Mouse (Mus musculus) kidney, postnatal 4 days (tissue): ENCODE measurements around the gene Cyp39a1.

ENCODE experiments used
- DNase-seq, 2 experiments: peaks; one replicate each; pipeline ENCODE4 v3.0.0; 2021; ENCODE audit warnings: mixed read lengths in 2 of 2

Gene Cyp39a1

GRCm38 (mm10) chr17:43667290-43667843, at the start of gene Cyp39a1:
TSS of gene Cyp39a1 (plus strand) at chr17:43667425.
- DNase-seq, result no peak

GRCm38 (mm10) chr17:43619156-43619555, 48.1 kb upstream of the Cyp39a1 start:
- DNase-seq, result no peak

- DNase-seq, result no peak
These were observed 45.1 kb upstream of the Cyp39a1 start for GRCm38 (mm10) chr17:43622076-43622475.

- DNase-seq, result no peak
These were observed 39.0 kb upstream of the Cyp39a1 start for GRCm38 (mm10) chr17:43628246-43628645.

- DNase-seq, result no peak
These were observed 38.2 kb upstream of the Cyp39a1 start for GRCm38 (mm10) chr17:43629026-43629495.

- peak; percentile 34 to 57 for DNase-seq
These were observed 37.5 kb upstream of the Cyp39a1 start, which contains the start of gene Tdrd6 for GRCm38 (mm10) chr17:43629496-43630426. TSS of gene Tdrd6 (minus strand) at chr17:43630299.

- DNase-seq, result no peak
These were observed 36.8 kb upstream of the Cyp39a1 start for GRCm38 (mm10) chr17:43630427-43630760.

- no peak for DNase-seq
These were observed 30.1 kb upstream of the Cyp39a1 start for GRCm38 (mm10) chr17:43637146-43637545.

- DNase-seq, result no peak
These were observed 26.4 kb upstream of the Cyp39a1 start for GRCm38 (mm10) chr17:43640825-43641224.

- DNase-seq, result no peak
These were observed 24.0 kb upstream of the Cyp39a1 start for GRCm38 (mm10) chr17:43643191-43643590.

GRCm38 (mm10) chr17:43644375-43644774, 22.9 kb upstream of the Cyp39a1 start:
- no peak for DNase-seq

- no peak for DNase-seq
These were observed 22.1 kb upstream of the Cyp39a1 start for GRCm38 (mm10) chr17:43645136-43645535.

GRCm38 (mm10) chr17:43646925-43647324, 20.3 kb upstream of the Cyp39a1 start:
- DNase-seq, result no peak

GRCm38 (mm10) chr17:43649641-43650436, 17.4 kb upstream of the Cyp39a1 start:
- peak in 1 of 2 experiments; percentile 18 for DNase-seq

- no peak for DNase-seq
These were observed 15.7 kb upstream of the Cyp39a1 start for GRCm38 (mm10) chr17:43651314-43652046.

- DNase-seq, result peak; percentile 85 to 92
These were observed 492 bp upstream of the Cyp39a1 start, which contains the start of gene Slc25a27 for GRCm38 (mm10) chr17:43666576-43667289. TSS of gene Slc25a27 (minus strand) at chr17:43667214.

GRCm38 (mm10) chr17:43669145-43669695, 2.0 kb downstream of the Cyp39a1 start:
- DNase-seq, result peak in 1 of 2 experiments; percentile 22

- no peak for DNase-seq
These were observed 4.7 kb downstream of the Cyp39a1 start for GRCm38 (mm10) chr17:43671907-43672306.

GRCm38 (mm10) chr17:43675228-43675627, 8.0 kb downstream of the Cyp39a1 start:
- DNase-seq, result no peak

GRCm38 (mm10) chr17:43676241-43676640, 9.0 kb downstream of the Cyp39a1 start:
- DNase-seq, result no peak

- no peak for DNase-seq
These were observed 10.1 kb downstream of the Cyp39a1 start for GRCm38 (mm10) chr17:43677317-43677716.
